Mouse (Mus musculus): ENCODE results near the gene Tnrc6b. TPM values are rescaled to one million over a fixed set of nuclear protein-coding genes. Genes with fewer than 3 reads are reported as not detected.

Gene Tnrc6b
- 3.3 TPM for polyA plus RNA-seq (2015; fragmentation: Illumina TruSeq; extraction: RNeasy Lipid Tissue Mini Kit (QIAGEN cat#74804); ENCODE audit: insufficient read depth, low read depth, low replicate concordance)

DNA sequence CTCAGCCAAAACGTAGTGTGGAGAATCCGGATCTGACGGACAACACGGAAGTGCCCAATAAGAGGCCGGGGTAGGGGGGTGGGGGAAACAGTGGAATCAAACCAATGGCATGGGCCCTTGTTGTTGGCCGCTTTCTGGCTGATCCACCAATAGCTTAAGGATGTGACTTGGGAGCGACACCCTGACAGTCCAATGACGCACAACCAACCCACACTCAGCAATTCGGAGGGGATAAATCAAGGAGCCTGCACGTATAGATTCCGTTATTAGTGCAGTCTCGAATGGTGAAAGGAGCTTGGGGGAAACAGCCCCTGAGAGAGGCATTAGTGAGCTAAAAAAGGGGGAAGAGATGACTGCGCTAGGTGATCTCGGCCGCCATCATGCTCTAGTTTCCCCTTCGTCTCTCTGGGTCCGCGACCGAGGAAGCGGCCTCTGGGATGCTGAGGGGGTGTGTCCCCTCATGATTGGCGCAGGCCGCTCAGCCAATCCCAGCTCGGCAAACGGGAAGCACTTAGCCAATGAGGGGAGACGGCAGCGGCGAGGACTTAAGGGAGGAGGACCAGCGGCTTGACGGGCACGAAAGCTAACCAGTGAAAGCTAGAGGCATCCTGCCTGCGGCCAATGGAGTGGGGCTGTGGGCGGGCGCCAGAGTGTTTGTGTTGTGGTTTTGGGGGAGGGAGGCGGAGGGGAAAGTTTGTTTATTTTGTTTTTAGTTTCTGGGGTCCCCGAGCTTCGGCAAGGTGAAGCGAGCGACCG lies at the start of gene Tnrc6b:
Gene Tnrc6b (plus strand): TSS at position 706 of the 756 bp plus-strand sequence.

DNA sequence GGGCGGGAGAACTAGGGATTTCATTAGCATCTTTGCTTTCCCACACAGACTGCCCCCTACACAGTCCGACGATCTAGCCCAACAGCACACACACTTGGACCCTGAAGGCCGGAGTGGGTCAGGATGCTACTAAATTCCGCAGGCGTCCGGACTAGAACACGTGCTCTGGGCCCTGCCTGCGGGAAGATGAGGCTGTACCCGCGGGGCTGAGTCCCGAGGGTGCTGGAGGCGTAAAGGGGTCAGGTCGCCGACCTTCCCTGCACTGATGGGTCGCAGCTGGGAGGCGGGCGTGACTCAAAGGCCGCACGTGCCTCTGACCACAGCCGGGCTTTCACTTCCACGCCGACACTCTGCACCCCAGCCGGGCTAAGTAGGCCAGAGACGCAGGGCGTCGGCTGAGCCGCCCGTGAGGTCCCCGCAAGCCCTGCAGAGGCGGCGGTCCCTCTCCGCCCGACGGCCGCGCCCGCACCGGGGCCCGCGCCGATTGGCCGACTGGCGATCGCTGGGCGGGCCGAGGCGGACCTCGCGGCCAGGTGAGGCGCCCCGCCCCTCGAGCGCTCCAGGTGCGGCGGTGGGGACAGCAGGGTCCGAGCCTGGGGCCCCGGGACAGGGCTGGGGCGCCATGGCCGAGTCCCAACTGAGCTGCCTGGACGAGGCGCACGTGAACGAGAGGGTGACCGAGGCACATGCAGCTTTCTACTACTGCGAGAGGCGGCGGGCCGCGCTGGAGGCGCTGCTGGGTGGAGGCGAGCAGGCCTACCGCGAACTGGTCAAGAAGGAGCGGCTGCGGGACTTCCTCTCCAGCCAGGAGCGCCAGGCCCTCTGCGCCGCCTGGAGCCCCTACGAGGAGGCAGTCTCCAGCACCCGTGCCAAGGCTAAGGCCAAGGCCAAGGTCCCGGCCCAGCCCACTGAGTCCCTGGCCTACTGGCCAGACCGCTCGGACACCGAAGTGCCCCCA lies 39.5 kb upstream of the Tnrc6b start, which contains the start of gene Fam83f:
Gene Fam83f (plus strand): TSS at position 553 of the 958 bp plus-strand sequence.

DNA sequence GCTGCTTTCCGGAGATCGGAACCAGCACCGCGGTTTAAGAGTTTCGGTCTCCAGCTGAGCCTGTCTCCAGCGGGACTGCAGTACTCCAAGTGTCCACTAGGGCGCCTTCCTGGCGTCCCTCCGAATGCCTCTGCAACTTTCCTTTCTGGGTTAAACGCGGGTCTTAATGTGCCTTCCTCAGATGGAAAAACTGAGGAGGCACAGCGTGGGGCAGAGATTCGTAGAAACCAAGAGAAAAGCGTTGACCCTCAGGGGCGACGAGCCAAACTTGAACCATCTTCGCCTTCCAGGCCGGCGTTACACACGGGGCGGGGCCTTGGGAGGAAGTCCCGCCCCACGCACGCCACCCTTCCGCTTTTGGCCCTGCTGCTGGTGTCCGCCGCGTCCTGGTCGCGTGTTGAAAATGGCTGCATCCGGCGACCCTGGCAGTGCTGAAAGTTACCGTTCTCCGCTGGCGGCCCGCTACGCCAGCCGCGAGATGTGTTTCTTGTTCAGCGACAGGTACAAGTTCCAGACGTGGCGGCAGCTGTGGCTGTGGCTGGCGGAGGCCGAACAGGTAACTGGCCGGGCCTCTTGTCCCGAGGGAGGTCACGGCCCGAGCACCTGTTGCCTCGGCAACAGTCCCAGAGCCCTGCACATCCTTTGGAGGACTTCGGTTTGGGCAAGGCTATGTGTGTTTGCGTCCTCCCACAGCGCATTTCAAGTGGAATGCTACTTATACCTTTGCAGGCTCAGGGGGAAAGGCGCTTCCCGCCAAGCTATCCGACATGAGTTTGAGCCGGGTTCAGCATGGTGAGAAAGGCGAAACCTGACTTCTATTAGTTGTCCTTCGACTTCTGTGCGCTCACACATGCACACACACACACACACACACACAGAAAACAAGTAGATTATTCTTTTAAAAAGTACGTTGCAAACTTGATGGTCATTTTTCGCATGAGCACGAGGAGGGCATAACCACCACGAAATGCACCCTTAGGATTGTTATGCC lies 237.3 kb downstream of the Tnrc6b start, which contains the start of gene Adsl:
Gene Adsl (plus strand): TSS at position 346 of the 991 bp plus-strand sequence.

DNA sequence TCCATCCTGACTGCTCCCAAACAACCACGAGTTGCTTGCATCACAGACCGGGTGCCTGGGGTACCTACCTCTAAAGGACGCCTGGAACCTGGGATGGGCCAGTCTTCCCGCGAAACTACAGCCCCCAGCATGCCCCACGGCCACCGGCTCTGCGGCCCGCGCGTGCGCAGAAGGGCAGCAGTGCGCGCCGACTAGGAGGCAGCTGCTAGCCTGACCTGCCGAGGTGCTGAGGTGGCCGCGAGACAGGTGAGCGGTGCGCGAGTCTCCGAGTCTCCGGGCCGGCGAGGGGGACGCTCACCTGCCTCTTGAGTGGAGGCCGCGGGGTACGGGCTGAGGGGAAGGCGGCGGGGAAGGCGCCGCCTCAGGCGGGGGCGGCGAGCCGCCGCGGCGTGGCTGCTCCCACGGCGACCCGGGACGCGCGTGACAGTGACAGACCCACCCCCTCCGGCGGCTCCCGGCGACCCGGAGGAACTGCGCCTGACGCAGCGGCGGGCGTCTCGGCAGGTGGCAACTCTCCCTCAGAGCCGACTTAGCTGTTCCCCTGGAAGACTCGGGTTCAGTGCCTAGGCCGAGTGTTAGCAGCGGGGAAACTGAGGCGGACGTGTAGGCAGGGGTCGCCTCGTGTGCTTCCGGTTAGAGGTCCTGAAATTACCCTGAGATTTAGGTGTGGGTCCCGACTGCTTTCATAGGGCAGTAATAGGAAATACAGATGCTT lies 266.7 kb downstream of the Tnrc6b start, which contains the start of gene Sgsm3:
Gene Sgsm3 (plus strand): TSS at position 146 of the 715 bp plus-strand sequence.

Other genes with a start within 250 kb of the Tnrc6b start
- not detected for gene Enthd1, start 146.2 kb upstream of the Tnrc6b start, polyA plus RNA-seq (2015; fragmentation: Illumina TruSeq; extraction: RNeasy Lipid Tissue Mini Kit (QIAGEN cat#74804); ENCODE audit: insufficient read depth, low read depth, low replicate concordance)
- not detected for gene Grap2, start 138.7 kb upstream of the Tnrc6b start, polyA plus RNA-seq (2015; fragmentation: Illumina TruSeq; extraction: RNeasy Lipid Tissue Mini Kit (QIAGEN cat#74804); ENCODE audit: insufficient read depth, low read depth, low replicate concordance)
- 1.8 TPM for gene Fam83f, start 39.5 kb upstream of the Tnrc6b start, polyA plus RNA-seq (2015; fragmentation: Illumina TruSeq; extraction: RNeasy Lipid Tissue Mini Kit (QIAGEN cat#74804); ENCODE audit: insufficient read depth, low read depth, low replicate concordance)
- 10.9 TPM for gene Adsl, start 237.2 kb downstream of the Tnrc6b start, polyA plus RNA-seq (2015; fragmentation: Illumina TruSeq; extraction: RNeasy Lipid Tissue Mini Kit (QIAGEN cat#74804); ENCODE audit: insufficient read depth, low read depth, low replicate concordance)

All from pancreas, adult 10 weeks (tissue).